Mouse (Mus musculus): ENCODE measurements around the gene Fbxl17. TPM values are rescaled to one million over a fixed set of nuclear protein-coding genes. Genes with fewer than 3 reads are reported as not detected.

Gene Fbxl17
- total and polyA plus RNA-seq, 3 experiments: 5.0 to 9.7 TPM; not detected in 1

GRCm38 (mm10) chr17:63166692-63167091 is 333.1 kb downstream of the Fbxl17 start:
- Histone ChIP-seq H3K4me1 (ENCODE audit: control insufficient read depth in 1 of 2, insufficient read depth in 2 of 2, low read length in 2 of 2) (no peaks in the 10 kb centered on the region), H3K36me3 (ENCODE audit: control insufficient read depth in 1 of 2, insufficient read depth in 2 of 2, low read length in 2 of 2) (peaks cover 0 to 3% of the 10 kb centered on the region in 2 experiments; a peak in 3 of 4 replicates), H3K4me3 (ENCODE audit: control insufficient read depth in 1 of 2, insufficient read depth in 1 of 2, low read depth in 2 of 2, low read length in 2 of 2) (no peak overlapping the region), H3K9ac (ENCODE audit: control insufficient read depth, low read depth, low read length, poor library complexity, severe bottlenecking) (no peak overlapping the region), H3K9me3 (replicated peaks; ENCODE audit: insufficient read depth, low read length) (no peaks in the 10 kb centered on the region), H3K27me3 (ENCODE audit: control insufficient read depth in 1 of 2, insufficient read depth in 2 of 2, low read length in 2 of 2) (no peaks in the 10 kb centered on the region), H3K27ac (ENCODE audit: control insufficient read depth, low read depth, low read length) (no peak overlapping the region), H3K79me2 (ENCODE audit: control insufficient read depth, insufficient read depth, low read length, poor library complexity) (no peaks in the 10 kb centered on the region)
- TF ChIP-seq USF2 (IDR thresholded peaks at IDR 0.05; ENCODE audit: borderline replicate concordance in 1 of 2, insufficient read depth in 1 of 2, low read depth in 1 of 2, low read length in 2 of 2) (no peak), NELFE (IDR thresholded peaks at IDR 0.05; ENCODE audit: low read depth, low read length) (no peak)
- DNase-seq (ENCODE audit: low read depth, low spot score): no peak

DNA sequence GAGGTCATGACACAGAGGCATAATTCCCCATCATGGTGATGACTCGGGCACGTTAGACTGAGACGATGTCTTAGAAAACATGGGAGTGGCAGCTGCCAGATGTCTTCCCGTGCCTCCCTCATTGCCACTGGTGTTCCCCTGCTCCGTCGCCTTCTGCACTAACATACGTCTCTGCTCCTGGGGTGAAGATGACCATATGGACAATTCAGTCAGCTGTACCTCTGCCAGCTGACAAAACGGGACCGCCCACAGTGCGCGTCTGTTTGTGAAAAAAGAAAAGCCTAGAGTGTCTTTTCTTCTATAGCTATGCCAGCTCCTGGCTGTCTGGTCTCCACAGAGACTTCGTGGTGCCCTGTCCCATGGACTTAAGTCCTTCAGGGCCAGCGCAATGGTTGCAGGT is 334.0 kb downstream of the Fbxl17 start:
- Histone ChIP-seq H3K4me3 (ENCODE audit: control insufficient read depth in 1 of 2, insufficient read depth in 1 of 2, low read depth in 2 of 2, low read length in 2 of 2) (no peak overlapping the region), H3K27me3 (ENCODE audit: control insufficient read depth in 1 of 2, insufficient read depth in 2 of 2, low read length in 2 of 2) (no peaks in the 10 kb centered on the region), H3K9me3 (replicated peaks; ENCODE audit: insufficient read depth, low read length) (no peaks in the 10 kb centered on the region), H3K4me1 (ENCODE audit: control insufficient read depth in 1 of 2, insufficient read depth in 2 of 2, low read length in 2 of 2) (no peaks in the 10 kb centered on the region), H3K36me3 (ENCODE audit: control insufficient read depth in 1 of 2, insufficient read depth in 2 of 2, low read length in 2 of 2) (peaks cover 0 to 3% of the 10 kb centered on the region in 2 experiments; a peak in 3 of 4 replicates), H3K79me2 (ENCODE audit: control insufficient read depth, insufficient read depth, low read length, poor library complexity) (no peaks in the 10 kb centered on the region), H3K27ac (ENCODE audit: control insufficient read depth, low read depth, low read length) (no peak overlapping the region), H3K9ac (ENCODE audit: control insufficient read depth, low read depth, low read length, poor library complexity, severe bottlenecking) (no peak overlapping the region)
- no peak for DNase-seq (ENCODE audit: low read depth, low spot score)
- TF ChIP-seq GABPA (IDR thresholded peaks at IDR 0.05; ENCODE audit: low read depth, low read length) (no peak), RAD21 (IDR thresholded peaks at IDR 0.05; ENCODE audit: low read depth, low read length) (no peak), TBP (IDR thresholded peaks at IDR 0.05; ENCODE audit: low read depth, low read length) (no peak), E2F4 (IDR thresholded peaks at IDR 0.05; ENCODE audit: borderline replicate concordance, low read depth, low read length) (no peak), SIN3A (IDR thresholded peaks at IDR 0.05; ENCODE audit: low read length) (no peak), TCF12 (IDR thresholded peaks at IDR 0.05; ENCODE audit: low read depth, low read length) (no peak), CHD1 (IDR thresholded peaks at IDR 0.05; ENCODE audit: low read depth, low read length) (no peak), MXI1 (IDR thresholded peaks at IDR 0.05; ENCODE audit: low read depth, low read length) (no peak), MYB (IDR thresholded peaks at IDR 0.05; ENCODE audit: low read depth, low read length) (no peak), POLR2A (IDR thresholded peaks at IDR 0.05; ENCODE audit: control insufficient read depth in 1 of 2, insufficient read depth in 1 of 2, low read depth in 1 of 2, low read length in 2 of 2, poor library complexity in 1 of 2) (no peak), ETS1 (IDR thresholded peaks at IDR 0.05; ENCODE audit: low read depth, low read length) (no peak), ELF1 (IDR thresholded peaks at IDR 0.05; ENCODE audit: low read depth, low read length) (no peak), POLR2AphosphoS2 (IDR thresholded peaks at IDR 0.05; ENCODE audit: low read length) (no peak), NRF1 (IDR thresholded peaks at IDR 0.05; ENCODE audit: insufficient read depth, low read depth, low read length, poor library complexity, severe bottlenecking) (no peak)

Data from MEL (cell line).